Mouse (Mus musculus) stomach, embryonic 16.5 days (tissue): ENCODE measurements at regions not wholly inside any gene's neighbourhood (a gene's known extent, or its start where the extent isn't known, plus 50 kb on each side); places are given as distances from the start of the nearest gene placed in this dataset.

Experiments used
- ATAC-seq: fragments of 200-750 bp; cut with Nextera tagmentation; 2 replicates; pipeline ENCODE4 v1.8.0; 2017; ENCODE audit warnings: moderate number of reproducible peaks, moderate TSS enrichment; ENCODE audit not compliant: insufficient read depth, low FRiP score
- H3K27ac ChIP-seq: fragments of 300-500 bp; sonication (generic); 2 replicates; pipeline ENCODE4 v1.5.1; 2014; ENCODE audit warnings: low read length
- H3K27me3 ChIP-seq: fragments of 300-500 bp; sonication (generic); 2 replicates; pipeline ENCODE4 v1.6.1; 2014; ENCODE audit warnings: low read length, control low read depth, mixed read lengths; ENCODE audit not compliant: control insufficient read depth, insufficient read depth
- H3K36me3 ChIP-seq: fragments of 300-500 bp; sonication (generic); 2 replicates; pipeline ENCODE4 v1.6.1; 2014; ENCODE audit warnings: low read length; ENCODE audit not compliant: control insufficient read depth, insufficient read depth
- H3K4me1 ChIP-seq: fragments of 300-500 bp; sonication (generic); 2 replicates; pipeline ENCODE4 v1.6.1; 2014; ENCODE audit warnings: low read length, control low read depth, mixed read lengths; ENCODE audit not compliant: control insufficient read depth, insufficient read depth
- H3K4me2 ChIP-seq: fragments of 300-500 bp; sonication (generic); 2 replicates; pipeline ENCODE4 v1.6.1; 2014; ENCODE audit warnings: low read depth, low read length, mixed read lengths
- H3K4me3 ChIP-seq: fragments of 300-500 bp; sonication (generic); replicated peaks from 2 replicates; pipeline ENCODE4 v1.5.1; 2014; ENCODE audit warnings: mild to moderate bottlenecking, low read length
- H3K9ac ChIP-seq: fragments of 300-500 bp; sonication (generic); 2 replicates; pipeline ENCODE4 v1.6.1; 2014; ENCODE audit warnings: low read length
- H3K9me3 ChIP-seq: fragments of 300-500 bp; sonication (generic); replicated peaks from 2 replicates; pipeline ENCODE4 v1.6.1; 2016; ENCODE audit warnings: low read length, control low read depth; ENCODE audit not compliant: control insufficient read depth
- WGBS: fragments of 180-500 bp; shearing (Covaris S2); extraction: QIAGEN DNeasy Blood & Tissue Kit; methylation state at CpG from one replicate; pipeline ENCODE4 v1.1.7; 2014; 5-methylcytosine and 5-hydroxymethylcytosine counted together

DNA sequence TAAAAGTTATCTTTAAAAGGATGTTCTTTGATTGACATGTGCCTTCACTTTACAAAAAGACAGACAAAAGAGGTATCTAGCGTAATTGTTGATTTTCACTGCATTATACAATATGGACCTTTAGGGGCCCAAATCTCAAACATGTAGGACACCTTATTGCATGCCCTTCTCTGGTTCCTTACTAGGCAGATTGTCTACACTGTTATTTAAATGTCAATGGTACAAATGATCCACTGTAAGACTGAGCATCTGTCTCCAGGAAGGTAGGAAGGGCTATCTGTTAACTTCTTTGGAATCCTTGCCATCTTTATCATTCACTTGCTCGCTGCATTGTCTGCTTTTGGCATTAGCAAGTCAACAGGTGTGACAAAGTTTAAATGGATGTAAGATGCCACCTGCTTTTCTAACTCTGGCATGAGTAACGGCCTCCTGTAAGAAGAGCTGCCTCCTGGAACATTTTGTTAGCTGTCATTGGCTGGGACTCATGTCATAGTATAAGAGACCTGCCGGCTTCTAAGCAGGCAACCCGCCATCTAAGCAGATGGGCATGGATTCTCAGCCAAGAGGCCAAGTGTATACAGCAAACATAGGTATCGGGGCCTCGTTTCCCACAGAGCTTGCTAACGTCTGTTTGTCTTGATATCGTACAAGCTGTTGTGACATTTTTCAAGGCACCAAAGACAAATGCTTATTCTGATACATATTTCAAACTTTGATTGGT is 560.0 kb upstream of the Adgrl2 start:
- ATAC-seq: no peak
- no peaks in the 10 kb centered on the region for H3K36me3 ChIP-seq
- H3K4me3 ChIP-seq: no peak overlapping the region
- H3K9me3 ChIP-seq: no peaks in the 10 kb centered on the region
- H3K27ac ChIP-seq: no peak overlapping the region
- no peak overlapping the region for H3K9ac ChIP-seq
- 79% methylated on average over 9 of the region's 9 CpGs for WGBS
- no peak overlapping the region for H3K4me2 ChIP-seq
- peaks cover 4% of the 10 kb centered on the region; the same call in 1 of the 2 replicates for H3K4me1 ChIP-seq
- H3K27me3 ChIP-seq: no peaks in the 10 kb centered on the region

DNA sequence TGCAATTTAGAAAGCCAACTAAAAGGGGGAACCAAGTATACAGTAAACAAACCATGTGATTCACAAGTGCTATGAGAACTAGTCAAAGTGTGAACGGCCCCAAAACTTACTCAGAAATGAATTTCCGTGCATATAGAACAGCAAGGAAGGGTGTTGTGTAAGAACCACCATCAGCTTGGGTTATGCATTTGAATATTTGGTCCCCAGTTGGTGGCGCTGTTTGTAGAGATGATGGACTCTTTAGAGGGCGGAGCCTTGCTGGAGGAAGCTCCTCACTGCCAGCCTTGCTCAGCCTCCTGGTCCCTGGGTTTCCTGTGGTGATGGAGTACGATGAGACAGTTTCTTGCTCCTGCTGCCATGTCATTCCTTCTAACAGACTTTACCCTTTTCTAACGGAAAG is 556.7 kb upstream of the Adgrl2 start:
- no peaks in the 10 kb centered on the region for H3K27me3 ChIP-seq
- H3K27ac ChIP-seq: no peak overlapping the region
- no peaks in the 10 kb centered on the region for H3K36me3 ChIP-seq
- H3K4me1 ChIP-seq: peaks cover 4% of the 10 kb centered on the region; the same call in 1 of the 2 replicates
- no peaks in the 10 kb centered on the region for H3K9me3 ChIP-seq
- 70% methylated on average over 6 of the region's 6 CpGs for whole genome bisulfite sequencing
- H3K9ac ChIP-seq: no peak overlapping the region
- H3K4me2 ChIP-seq: no peak overlapping the region
- ATAC-seq: no peak
- H3K4me3 ChIP-seq: no peak overlapping the region

DNA sequence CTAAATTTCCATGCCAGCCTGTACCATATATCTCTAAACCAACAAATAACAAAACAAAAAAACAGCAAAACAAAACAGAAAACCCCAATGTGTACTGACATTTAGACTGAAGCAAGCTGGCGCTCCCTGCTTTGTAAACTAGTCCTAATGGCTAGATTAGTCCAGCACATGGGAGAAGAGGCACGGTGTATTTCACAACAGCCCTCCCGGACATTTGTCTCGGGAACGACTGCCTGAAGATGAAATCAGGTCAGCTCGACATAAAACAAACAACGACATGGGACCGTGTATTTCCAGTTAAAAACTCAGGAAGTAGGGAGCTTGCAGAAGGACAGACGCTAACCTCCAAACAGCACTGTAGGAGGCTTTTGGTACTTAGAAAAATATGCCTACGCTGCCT is 555.9 kb upstream of the Adgrl2 start:
- no peak for ATAC-seq
- WGBS: 39% methylated on average over 10 of the region's 10 CpGs
- Histone ChIP-seq H3K27ac (no peak overlapping the region), H3K4me3 (no peak overlapping the region), H3K9ac (no peak overlapping the region), H3K36me3 (no peaks in the 10 kb centered on the region), H3K27me3 (no peaks in the 10 kb centered on the region), H3K9me3 (no peaks in the 10 kb centered on the region), H3K4me2 (no peak overlapping the region), H3K4me1 (peaks cover 4% of the 10 kb centered on the region; the same call in 1 of the 2 replicates)

DNA sequence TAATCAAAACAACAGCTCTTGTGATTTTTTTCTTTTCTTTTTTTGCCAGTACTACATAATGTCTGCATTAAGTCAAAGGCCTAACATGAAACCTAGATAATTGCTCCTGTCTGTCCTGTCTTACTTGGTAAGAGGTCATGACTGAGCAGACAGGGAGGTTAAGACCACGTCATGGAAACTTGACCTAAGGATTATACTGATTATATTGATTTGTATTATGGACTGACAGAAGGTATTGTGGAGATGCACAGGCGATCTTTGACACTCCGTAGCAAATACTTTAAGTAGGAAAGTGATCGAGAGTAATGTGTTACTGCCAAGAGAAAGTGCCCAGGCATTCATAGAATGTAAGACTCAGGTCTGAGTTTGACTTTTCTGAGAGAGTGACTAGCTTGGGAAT is 543.8 kb upstream of the Adgrl2 start:
- Histone ChIP-seq H3K27me3 (no peaks in the 10 kb centered on the region), H3K4me3 (no peak overlapping the region), H3K9me3 (no peaks in the 10 kb centered on the region), H3K4me2 (no peak overlapping the region), H3K27ac (no peak overlapping the region), H3K36me3 (no peaks in the 10 kb centered on the region), H3K9ac (no peak overlapping the region), H3K4me1 (no peaks in the 10 kb centered on the region)
- ATAC-seq: no peak
- WGBS: 53% methylated on average over 4 of the region's 4 CpGs

DNA sequence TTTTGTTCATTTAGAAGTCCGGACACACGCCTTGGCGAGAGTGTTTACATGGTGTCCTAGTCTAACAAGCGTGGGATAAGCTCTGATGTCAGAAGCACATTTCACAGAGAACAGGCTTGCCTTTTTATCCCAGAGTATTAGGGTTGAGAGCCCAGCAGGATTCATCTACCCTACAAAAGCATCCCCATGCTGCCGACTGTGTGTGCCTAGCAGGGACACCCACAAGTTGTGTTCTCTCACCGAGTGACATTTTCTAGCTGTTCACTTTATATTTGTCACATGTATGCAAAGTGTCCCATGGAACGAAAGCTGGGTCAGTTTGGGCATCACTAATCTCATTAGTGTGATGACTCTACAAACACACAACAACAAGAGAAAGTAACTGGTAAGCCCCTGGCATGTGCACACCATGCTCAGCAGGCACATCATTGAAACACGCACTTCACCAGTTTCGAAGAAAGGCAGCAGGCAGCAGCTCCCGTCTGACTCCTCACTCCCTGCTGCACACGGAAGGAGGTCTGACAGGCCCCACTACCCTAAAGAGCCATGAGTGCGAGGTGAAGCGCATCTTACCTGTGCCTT is 539.8 kb upstream of the Adgrl2 start:
- 83% methylated on average over 13 of the region's 13 CpGs for WGBS
- Histone ChIP-seq H3K9ac (no peak overlapping the region), H3K4me1 (no peaks in the 10 kb centered on the region), H3K27ac (no peak overlapping the region), H3K4me3 (no peak overlapping the region), H3K4me2 (no peak overlapping the region), H3K36me3 (no peaks in the 10 kb centered on the region), H3K9me3 (no peaks in the 10 kb centered on the region), H3K27me3 (no peaks in the 10 kb centered on the region)
- ATAC-seq: no peak

DNA sequence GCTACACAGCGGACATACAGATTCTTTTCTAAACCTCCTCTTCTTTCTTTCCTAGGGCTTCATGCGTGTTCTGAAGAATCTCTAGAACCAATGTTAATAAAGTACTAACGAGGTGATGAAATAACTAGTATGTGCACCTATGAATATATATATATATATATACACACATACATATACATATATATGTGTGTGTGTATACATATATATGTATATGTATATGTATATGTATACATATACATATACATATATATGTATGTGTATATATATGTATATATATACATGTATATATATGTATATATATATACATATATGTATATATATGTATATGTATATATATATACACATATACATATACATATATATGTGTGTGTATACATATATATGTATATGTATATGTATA is 536.2 kb upstream of the Adgrl2 start:
- Histone ChIP-seq H3K4me1 (no peaks in the 10 kb centered on the region), H3K36me3 (no peaks in the 10 kb centered on the region), H3K27me3 (no peaks in the 10 kb centered on the region), H3K9ac (no peak overlapping the region), H3K4me2 (no peak overlapping the region), H3K27ac (no peak overlapping the region), H3K4me3 (no peak overlapping the region), H3K9me3 (no peaks in the 10 kb centered on the region)
- WGBS: 93% methylated on average over 3 of the region's 3 CpGs
- ATAC-seq: no peak

DNA sequence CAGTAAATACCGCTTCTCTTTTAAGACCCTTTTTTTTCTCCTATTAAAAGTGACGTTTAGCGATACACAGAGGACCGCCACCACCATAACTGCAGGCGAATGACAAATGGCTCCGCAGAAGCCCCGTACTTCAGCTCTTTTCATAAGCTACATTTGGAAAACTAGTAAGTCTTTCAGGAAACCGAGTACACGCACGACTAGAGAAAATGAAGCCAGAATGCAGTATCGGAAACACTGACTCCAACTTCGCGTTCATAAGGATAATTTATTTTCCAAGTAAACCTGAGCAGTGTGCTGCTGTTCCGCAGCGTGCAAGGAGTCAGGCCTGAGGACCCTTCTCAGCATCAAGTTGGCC is 529.2 kb upstream of the Adgrl2 start:
- no peaks in the 10 kb centered on the region for H3K36me3 ChIP-seq
- H3K4me1 ChIP-seq: 0 out of 2 replicates have a peak, but pooled peaks cover 3% of the 10 kb centered on the region
- no peak overlapping the region for H3K9ac ChIP-seq
- no peak for ATAC-seq
- no peak overlapping the region for H3K27ac ChIP-seq
- H3K9me3 ChIP-seq: no peaks in the 10 kb centered on the region
- 11% methylated on average over 15 of the region's 15 CpGs for WGBS
- no peaks in the 10 kb centered on the region for H3K27me3 ChIP-seq
- peak overlapping the region; percentile 64 for H3K4me2 ChIP-seq
- peak overlapping the region; percentile 40 for H3K4me3 ChIP-seq

DNA sequence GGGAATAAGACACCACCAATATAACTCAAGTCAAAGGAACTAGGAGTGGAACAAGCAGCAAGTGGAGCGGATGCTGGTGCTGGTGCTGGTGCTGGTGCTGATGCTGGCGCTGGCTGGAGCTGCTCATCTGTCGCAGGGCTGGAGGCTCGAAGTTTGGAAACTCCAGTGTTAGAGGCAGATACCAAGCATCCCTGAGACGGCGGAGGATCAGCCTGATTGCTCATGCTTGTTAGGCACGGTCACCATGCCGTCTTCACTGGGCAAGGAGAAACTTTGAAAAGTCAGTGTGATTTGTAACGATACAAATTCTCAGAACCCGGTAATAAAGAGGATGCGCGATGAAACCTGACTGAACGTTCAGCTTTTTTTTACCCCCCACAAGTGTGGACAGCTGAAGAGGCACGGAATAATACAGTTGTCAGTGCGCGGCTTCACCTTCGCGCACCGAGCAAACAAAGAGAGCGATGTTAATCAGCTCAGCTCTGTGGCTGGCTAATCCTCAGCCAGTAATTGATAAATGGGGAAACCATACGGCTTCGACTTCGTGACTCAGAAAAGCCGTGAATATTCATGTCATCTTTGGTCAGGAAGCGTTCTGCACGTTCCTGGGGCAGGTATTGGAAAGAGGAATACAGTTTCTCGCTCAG is 528.7 kb upstream of the Adgrl2 start:
- Histone ChIP-seq H3K4me3 (peak overlapping the region; percentile 40), H3K9me3 (no peaks in the 10 kb centered on the region), H3K36me3 (no peaks in the 10 kb centered on the region), H3K4me1 (0 out of 2 replicates have a peak, but pooled peaks cover 3% of the 10 kb centered on the region), H3K27me3 (no peaks in the 10 kb centered on the region), H3K9ac (no peak overlapping the region), H3K27ac (no peak overlapping the region), H3K4me2 (peak overlapping the region; percentile 64)
- ATAC-seq: no peak
- WGBS: 4% methylated on average over 27 of the region's 27 CpGs

DNA sequence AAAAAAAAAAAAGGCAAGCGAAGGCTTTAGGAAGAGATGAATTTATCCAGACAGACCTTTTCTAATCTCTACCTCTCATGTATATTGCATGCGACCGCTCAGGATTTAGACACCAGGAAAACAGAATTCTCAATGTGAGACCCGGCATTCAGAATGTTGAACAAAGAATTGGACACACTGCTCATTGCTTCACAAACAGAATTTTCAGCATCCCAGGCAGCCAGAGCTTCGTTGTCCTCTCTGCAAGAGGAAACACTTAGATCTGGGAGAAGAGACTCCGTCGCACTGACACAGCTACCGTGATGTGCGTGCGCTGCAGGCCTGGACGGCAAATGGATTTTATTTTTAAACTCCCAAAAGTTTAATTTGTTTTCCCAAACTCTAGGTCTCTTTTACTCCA is 527.2 kb upstream of the Adgrl2 start:
- ATAC-seq: no peak
- Histone ChIP-seq H3K36me3 (no peaks in the 10 kb centered on the region), H3K27ac (no peak overlapping the region), H3K27me3 (no peaks in the 10 kb centered on the region), H3K9me3 (no peaks in the 10 kb centered on the region), H3K4me1 (0 out of 2 replicates have a peak, but pooled peaks cover 3% of the 10 kb centered on the region), H3K4me2 (no peak overlapping the region), H3K4me3 (no peak overlapping the region), H3K9ac (no peak overlapping the region)
- 84% methylated on average over 11 of the region's 11 CpGs for WGBS
